Mouse (Mus musculus) bone marrow macrophage, adult 2 months (primary cell): ENCODE results near the gene Gm35549.

ENCODE experiments used
- CTCF ChIP-seq: IDR thresholded peaks from 2 replicates; pipeline ENCODE4 v1.5.1; 2012; ENCODE audit warnings: low read depth, mild to moderate bottlenecking, low read length, moderate library complexity
- POLR2A ChIP-seq: IDR thresholded peaks from 2 replicates; pipeline ENCODE4 v1.6.1; 2012; ENCODE audit warnings: mild to moderate bottlenecking, low read depth, low read length, borderline replicate concordance

- TF ChIP-seq POLR2A (no peak), CTCF (no peak)
Measured at GRCm38 (mm10) chr9:122837216-122837615, 6.6 kb downstream of the Gm35549 start.
